Mouse (Mus musculus) retina, postnatal 7 days (tissue): ENCODE data around the gene Kiss1r.
"Not testable (repeated sequence)": the region's sequence is repeated elsewhere in the genome, so short reads cannot be mapped to it uniquely, and the experiment has no call there.

Experiments used
- DNase-seq: peaks from one replicate; pipeline ENCODE4 v3.0.0-alpha.2; 2012; ENCODE audit warnings: low read depth, low spot score

Kiss1r gene

DNA sequence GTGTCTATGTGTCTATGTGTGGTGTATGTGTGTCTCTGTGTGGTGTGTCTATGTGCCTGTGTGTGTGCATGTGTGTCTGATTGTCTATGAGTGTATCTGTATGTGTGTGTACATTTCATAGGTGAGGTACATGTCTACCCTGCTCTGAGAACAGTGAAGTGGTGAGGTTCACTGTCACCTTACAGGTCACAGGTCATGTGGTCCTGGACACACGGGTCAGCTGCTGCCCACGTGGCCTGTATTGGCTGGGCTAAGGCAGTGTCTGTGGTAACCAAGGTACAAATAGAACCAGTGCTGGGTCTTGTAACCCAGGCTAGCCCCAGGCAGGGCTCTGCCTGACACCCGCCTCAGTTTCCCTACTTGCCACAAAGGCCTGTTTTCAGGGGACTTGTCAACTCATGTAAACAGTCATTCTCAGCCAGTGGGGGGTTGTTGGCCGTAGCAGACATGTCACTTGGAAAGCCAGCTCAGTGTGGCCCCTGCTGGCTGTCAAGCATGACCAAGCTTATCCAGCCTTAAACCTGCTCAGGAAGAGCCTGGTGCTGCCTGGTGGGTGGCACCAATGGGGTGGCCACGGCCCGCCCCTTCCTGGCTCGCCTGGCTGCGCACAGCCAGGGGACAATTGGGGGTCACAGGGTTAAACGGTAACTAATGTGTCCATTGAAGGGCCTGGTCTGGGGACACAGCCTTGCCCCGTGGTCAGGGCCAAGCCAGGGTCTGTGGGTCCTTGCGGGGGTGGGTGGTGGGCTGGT, 21.2 kb downstream of the Kiss1r start:
- no peak for DNase-seq

- DNase-seq: no peak
These were observed 24.0 kb downstream of the Kiss1r start for GRCm38 (mm10) chr10:79940749-79941148.

DNA sequence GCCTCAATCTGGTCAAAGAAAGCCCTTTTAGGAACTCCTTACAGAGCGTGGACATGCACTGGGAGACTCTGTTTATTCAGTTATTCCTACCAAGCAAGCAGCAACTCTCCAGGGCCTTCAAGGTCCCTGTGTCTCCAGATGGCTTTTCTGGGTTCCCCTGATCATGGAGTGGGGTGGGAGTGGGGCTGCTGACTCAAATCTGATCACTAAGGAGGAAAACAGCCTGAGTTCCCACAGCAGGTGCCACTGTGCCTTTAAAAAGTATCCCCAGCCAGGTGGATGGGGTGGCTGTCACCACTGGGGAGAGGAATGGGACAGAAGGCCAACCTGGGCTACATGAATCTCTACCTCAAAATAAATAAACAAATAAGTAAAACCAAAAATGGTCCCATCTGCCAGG, 26.2 kb downstream of the Kiss1r start:
- no peak for DNase-seq

DNA sequence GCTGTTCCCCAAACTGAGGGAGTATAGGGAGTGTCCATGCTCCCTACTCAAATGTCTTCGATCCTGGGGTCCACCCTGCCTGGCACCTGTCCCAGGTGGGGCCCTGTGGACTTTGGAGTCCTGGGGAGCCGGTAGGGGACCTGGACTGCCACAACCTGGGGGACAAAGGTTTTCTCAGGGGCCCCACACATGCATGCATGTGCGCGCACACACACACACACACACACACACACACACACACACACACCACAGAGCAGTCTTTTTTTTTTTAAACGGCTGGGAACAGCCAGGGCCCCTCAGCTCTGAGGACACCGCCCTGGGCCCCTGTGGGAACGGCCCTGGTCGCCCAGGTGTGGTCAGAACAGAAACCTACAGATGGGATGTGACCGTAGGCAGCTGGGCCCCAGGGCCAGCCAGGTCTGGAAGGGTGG, 26.7 kb downstream of the Kiss1r start:
- no peak for DNase-seq

DNA sequence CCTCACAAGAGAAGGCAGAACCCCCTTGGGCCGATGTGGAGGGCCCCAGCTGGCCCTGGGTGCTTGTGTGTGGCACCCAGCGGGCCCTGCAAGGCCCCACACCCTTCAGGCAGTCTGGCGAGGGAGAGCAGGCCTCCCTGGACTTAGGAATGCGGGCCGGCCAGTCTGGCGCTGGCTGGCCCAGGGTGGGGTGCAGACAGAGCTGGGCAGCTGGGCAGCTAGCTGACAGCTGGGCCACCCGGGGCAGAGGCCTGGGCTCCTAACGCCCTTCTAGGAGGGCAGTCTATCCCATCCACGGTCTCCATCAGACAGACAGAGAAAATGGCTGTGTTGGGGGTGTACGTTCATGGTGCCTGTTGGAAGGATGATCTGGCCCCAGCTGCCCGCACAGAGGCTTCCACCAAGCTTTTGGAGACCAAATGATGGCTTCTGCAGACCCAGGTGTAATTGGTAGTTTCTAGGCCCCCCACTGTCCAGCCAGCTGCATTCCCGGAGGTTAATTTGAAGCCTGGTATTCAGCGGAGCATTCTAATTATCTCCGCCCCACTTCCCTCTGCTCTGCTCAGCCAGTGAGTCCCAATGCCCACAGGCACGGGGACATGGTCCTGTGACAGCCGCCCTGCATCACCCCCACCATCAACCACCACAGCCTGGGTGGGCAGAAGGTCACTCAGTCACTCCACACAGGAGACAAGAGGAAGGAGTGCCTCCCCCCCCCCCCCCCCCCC, 28.9 kb downstream of the Kiss1r start:
- DNase-seq: no peak

DNA sequence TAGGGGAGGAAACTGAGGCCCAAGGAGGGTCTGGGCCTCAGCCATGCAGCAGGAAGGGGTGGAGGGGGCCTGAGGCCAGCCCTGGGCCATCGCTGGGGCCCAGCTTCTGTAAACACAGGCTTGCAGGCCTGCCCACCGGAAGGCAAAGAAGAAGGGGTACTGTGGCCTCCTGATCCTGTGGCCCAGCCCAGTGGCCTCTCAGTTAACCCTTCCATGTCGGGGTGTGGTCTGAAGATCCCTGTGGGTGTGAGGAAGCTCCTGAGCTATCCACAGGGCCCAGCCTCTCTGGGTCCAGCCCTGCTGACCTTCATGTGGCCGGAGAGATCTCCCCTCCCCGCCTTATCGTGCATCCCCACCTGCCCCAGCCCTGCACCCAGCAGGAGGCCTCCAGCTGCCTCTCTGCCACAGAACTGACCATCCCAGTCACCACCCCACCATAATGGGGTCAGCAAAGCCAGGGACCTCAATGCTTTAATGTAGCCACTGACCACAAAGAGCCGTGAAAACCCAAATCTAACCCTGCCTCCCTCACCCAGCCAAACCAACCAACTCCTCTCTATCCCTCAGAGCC, 30.1 kb downstream of the Kiss1r start:
- no peak for DNase-seq

DNA sequence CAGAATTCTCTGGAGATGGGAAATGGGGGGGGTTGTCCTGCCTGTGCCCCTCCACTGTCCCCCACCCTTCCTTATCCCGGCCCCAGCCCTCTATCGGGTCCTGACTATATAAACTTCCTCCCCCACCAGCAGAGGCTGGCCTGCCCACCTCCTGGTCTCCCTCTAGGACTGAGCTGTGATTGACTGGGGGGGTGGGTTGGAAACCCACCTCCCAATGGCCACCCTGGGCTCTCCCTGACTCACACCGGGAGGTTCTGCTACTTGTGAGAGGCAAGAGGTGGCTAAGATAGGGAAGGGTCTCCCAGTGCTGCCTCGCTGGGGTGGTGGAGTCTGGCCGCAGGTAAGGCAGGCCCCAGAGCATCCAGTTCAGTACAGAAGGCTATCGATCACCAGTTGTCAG, 30.7 kb downstream of the Kiss1r start:
- DNase-seq: no peak

DNA sequence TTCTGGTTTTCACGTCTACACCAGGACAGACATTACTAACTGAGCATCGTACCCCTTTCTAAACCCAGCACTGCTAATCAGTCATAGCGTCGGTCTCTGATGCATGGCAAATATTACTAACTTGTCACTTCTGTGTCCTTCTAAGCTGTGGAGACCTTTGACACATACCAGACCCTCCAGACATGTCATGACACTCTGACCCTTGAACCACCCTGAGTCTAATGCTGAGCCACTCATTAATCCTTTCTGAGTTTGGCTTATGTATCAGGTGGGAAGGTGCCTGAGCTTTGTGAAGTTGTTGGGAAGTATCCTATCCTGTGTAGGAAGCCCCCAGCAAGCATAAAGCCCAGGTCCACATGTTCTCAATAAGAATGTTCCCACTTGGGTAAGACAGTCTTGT, 33.1 kb downstream of the Kiss1r start:
- DNase-seq: no peak

GRCm38 (mm10) chr10:79950661-79951060, 33.9 kb downstream of the Kiss1r start:
- no peak for DNase-seq

DNA sequence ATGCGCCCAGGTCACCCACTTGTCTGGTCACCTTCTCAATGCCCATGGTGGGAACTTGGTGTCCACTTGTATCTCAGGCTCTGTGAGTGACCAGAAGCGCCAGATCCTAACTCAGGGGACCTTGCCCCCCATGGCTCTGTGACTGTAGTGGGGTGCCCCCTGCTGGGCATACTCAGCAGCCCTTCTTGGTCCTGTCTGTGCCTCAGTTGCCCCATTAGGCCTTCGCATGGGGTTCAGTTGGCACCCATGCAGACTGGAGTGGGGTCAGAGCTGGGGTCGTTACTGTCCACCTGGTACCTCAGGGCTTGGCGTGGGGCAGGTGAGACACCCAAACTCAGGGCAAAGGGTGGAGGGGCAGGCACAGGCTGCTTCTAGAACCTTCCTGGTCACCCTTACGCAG, 37.2 kb downstream of the Kiss1r start:
- DNase-seq: no peak

DNA sequence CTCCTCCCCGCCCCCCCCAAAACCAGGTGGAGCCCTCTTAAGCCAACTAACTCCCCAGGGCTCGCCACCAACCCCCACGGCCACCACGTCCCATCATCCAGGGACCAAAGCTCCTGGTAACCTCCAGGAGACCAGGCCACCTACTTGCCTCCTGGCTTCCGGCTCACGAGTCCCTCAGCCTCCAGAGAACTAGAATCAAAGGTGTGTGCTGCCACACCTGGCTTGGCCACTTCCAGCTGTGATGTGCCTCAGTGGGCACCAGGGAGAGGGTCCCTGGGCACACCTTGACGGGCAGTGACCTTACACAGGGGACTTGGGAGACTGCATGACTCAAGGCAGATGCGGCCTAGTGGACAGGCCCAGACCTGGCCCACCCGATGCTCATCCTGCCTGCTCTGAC, 38.9 kb downstream of the Kiss1r start:
- DNase-seq: no peak

GRCm38 (mm10) chr10:79956643-79957154, 39.9 kb downstream of the Kiss1r start:
- no peak for DNase-seq

GRCm38 (mm10) chr10:79958140-79958816, 41.5 kb downstream of the Kiss1r start:
- peak; percentile 68 for DNase-seq

GRCm38 (mm10) chr10:79959412-79959811, 42.6 kb downstream of the Kiss1r start:
- not testable (repeated sequence) for DNase-seq

GRCm38 (mm10) chr10:79959847-79960601, 43.3 kb downstream of the Kiss1r start, which contains the start of gene Wdr18:
Gene Wdr18, plus strand, starts transcription at chr10:79960152.
- DNase-seq: peak; percentile 100

DNA sequence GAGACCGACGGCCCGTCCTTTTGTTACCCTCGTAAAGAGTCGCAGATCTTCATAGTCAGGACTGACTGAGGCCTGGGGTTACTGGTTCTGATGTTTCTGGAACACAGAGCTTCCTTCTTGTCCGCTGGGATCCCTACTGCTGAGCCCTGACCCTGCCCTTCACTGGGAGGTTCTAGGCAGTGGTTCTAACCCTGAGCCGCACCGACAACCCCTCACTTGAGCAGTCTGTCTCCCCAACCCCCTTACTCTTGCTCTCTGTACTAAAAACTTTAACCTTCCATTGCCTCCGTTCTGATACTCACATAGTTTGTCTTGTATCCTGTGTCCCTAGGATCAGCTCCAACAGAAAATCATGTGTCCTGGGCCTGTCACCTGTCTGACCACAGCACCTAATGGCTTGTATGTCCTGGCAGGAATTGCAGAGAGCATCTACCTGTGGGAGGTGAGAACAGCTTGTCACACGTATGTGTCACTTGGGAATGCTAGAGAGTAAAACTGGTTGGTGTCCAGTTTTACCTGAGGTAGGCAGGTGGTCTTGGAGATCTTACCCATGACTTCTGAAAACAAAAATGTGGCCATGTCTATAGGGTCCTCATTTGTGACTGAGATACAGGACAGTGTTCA, 44.0 kb downstream of the Kiss1r start:
- no peak for DNase-seq

GRCm38 (mm10) chr10:79964727-79965126, 48.0 kb downstream of the Kiss1r start:
- no peak for DNase-seq

GRCm38 (mm10) chr10:79965325-79965724, 48.6 kb downstream of the Kiss1r start:
- no peak for DNase-seq

- no peak for DNase-seq
These were observed 50.2 kb downstream of the Kiss1r start for GRCm38 (mm10) chr10:79966886-79967400.

DNA sequence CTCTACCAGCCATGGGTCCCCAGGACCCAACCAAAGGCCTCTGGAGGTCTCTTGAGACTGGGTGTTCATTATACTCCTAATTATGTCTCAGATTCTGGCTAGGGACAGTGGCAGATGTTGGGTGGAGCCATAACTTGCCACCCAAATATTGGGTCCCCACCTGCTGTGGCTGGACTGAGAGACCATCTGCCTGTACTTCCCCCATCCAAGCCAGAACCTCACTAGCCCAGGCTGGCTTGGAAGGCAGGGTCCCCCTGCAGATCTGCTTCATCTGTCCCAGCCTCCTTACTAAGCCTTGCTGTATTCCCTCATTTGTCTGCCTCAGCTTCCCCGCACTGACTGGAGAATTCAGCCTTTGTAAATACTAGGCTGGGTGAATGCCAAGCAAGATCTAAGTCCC, 51.4 kb downstream of the Kiss1r start:
- no peak for DNase-seq
